Mouse (Mus musculus) neural tube, embryonic 13.5 days (tissue): ENCODE results near the gene D630045J12Rik. TPM values are rescaled to one million over a fixed set of nuclear protein-coding genes. Genes with fewer than 3 reads are reported as not detected.

Experiments used
- ATAC-seq: fragments of 200-750 bp; cut with Nextera tagmentation; 2 replicates; pipeline ENCODE4 v1.8.0; 2017; ENCODE audit warnings: low read depth, mild to moderate bottlenecking, moderate TSS enrichment, moderate library complexity
- H3K27ac ChIP-seq: fragments of 300-500 bp; sonication (generic); replicated peaks from 2 replicates; pipeline ENCODE4 v1.5.1; 2015; ENCODE audit warnings: moderate library complexity, mild to moderate bottlenecking, inconsistent platforms
- H3K27me3 ChIP-seq: fragments of 300-500 bp; sonication (generic); 2 replicates; pipeline ENCODE4 v1.6.1; 2015; ENCODE audit warnings: mild to moderate bottlenecking, inconsistent platforms
- H3K36me3 ChIP-seq: fragments of 300-500 bp; sonication (generic); 2 replicates; pipeline ENCODE4 v1.6.1; 2015; ENCODE audit warnings: mild to moderate bottlenecking, inconsistent platforms
- H3K4me1 ChIP-seq: fragments of 300-500 bp; sonication (generic); replicated peaks from 2 replicates; pipeline ENCODE4 v1.6.1; 2015; ENCODE audit warnings: inconsistent platforms
- H3K4me2 ChIP-seq: fragments of 300-500 bp; sonication (generic); 2 replicates; pipeline ENCODE4 v1.6.1; 2015; ENCODE audit warnings: inconsistent platforms, mild to moderate bottlenecking, moderate library complexity
- H3K4me3 ChIP-seq: fragments of 300-500 bp; sonication (generic); 2 replicates; pipeline ENCODE4 v1.5.1; 2015; ENCODE audit warnings: mild to moderate bottlenecking, inconsistent platforms
- H3K9ac ChIP-seq: fragments of 300-500 bp; sonication (generic); 2 replicates; pipeline ENCODE4 v1.6.1; 2015; ENCODE audit warnings: moderate library complexity, mild to moderate bottlenecking, inconsistent platforms
- H3K9me3 ChIP-seq: fragments of 300-500 bp; sonication (generic); 2 replicates; pipeline ENCODE4 v1.6.1; 2016; ENCODE audit warnings: inconsistent platforms
- WGBS: fragments of 180-500 bp; shearing (Covaris S2); methylation state at CpG from one replicate; pipeline ENCODE4 v1.1.7; 2015; 5-methylcytosine and 5-hydroxymethylcytosine counted together
- polyA plus RNA-seq: library from polyadenylated mRNA; unstranded; fragments of >200 nt; fragmentation: Nextera tagmentation; extraction: Ambion mirVana; gene quantifications from 2 replicates; pipeline ENCODE4 v1.2.1, GENCODE M21; 2015

Gene D630045J12Rik
- 14.6 and 15.4 TPM in 2 replicates for polyA plus RNA-seq

DNA sequence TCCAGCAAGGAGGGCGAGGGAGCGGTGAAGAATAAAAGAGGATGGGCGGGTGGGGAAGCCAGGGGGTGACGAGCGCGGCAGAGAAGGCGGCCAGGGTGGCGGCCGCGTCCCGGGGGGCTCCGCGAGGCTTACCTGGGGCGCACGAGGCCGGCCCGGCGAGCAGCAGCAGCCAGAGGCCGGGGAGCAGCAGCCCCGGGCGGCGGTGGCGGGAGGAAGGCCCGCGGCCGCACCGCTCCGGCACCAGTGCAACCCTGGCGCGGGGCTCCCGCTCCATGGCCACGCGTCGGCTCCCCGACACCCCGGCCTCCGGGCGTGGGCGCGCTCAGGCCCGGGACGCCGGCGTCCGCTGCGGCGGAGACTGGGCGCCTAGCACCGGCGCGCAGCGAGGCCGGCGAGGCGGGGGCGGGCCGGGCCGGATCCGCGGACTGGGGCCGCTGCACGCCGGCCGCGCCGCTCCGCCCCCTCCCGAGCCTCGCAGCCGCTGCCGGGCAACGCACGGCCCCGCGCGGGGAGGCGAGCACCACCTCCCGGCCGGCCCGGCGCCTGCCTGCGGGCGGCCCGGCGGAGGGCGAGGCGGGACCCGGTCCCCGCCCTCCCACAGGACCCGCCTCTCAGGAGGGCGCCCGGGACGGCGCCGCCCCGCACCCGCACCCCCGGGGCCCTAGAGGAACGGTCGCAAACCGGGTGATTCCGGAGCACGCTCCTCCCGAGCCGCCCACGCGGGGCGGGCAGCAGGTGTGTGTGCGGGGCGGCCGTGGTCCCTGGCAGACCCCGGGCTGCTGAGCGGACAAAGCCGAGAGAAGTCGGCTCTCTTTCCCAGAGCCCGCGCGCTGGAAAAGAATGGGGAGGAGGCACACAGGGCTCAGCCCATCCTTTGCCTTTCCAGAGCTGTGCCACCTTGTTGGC, at the start of gene D630045J12Rik:
Gene D630045J12Rik (minus strand): TSS at position 274 of the 906 bp plus-strand sequence.
- H3K4me3 ChIP-seq, result peak within 1 kb of the TSS; percentile 90
- H3K9ac ChIP-seq, result peak within 1 kb of the TSS; percentile 99
- H3K36me3 ChIP-seq, result no peaks in the 10 kb centered on the region
- under 1% methylated on average over 88 of the region's 118 CpGs for WGBS
- H3K4me1 ChIP-seq, result peaks cover 45% of the 10 kb centered on the region
- peak within 1 kb of the TSS; percentile 98 for H3K27ac ChIP-seq
- peak within 1 kb of the TSS; percentile 73 for H3K4me2 ChIP-seq
- ATAC-seq, result peak; percentile 91
- no peaks in the 10 kb centered on the region for H3K27me3 ChIP-seq
- no peaks in the 10 kb centered on the region for H3K9me3 ChIP-seq

DNA sequence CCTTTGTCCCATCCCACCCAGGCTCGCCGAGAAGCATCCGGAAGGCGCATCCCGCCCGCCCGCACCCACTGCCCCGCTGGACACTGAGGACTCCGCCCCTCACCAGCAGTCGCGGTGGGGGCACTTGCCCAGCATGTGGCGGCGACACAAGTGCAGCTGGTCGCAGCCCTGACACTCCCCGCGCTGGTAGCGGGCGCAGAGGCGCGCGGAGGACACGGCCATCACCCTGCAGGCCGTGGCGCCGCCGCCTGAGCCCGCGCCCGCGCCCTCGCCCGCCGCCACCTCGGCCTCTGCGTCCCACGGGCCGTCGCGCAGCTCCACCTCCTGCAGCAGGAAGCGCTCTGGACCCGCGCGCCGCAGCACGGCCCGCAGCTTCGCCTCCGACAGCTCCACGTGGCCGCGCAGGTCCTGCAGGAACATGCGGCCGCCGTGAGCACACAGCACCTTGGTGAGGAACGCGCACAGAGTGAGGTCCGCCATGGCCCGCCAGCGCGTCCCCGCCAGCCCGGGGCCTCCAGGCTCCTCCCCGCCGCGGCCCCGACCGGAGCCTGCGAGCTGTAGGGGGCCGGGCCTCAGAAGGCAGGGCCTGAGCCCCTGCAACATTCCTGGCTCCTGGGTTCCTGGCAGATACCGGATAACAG, 45.1 kb upstream of the D630045J12Rik start, which contains the start of gene Zc3hav1l:
Gene Zc3hav1l (minus strand): TSS at position 499 of the 641 bp plus-strand sequence.
- WGBS, result 1% methylated on average over 56 of the region's 70 CpGs
- Histone ChIP-seq H3K4me2 (peak within 1 kb of the TSS; percentile 70), H3K27ac (peak within 1 kb of the TSS; percentile 97), H3K9me3 (no peaks in the 10 kb centered on the region), H3K4me3 (peak within 1 kb of the TSS; percentile 79), H3K9ac (peak within 1 kb of the TSS; percentile 97), H3K36me3 (peaks cover 19% of the 10 kb centered on the region), H3K27me3 (no peaks in the 10 kb centered on the region), H3K4me1 (peaks cover 13% of the 10 kb centered on the region)
- peak; percentile 96 for ATAC-seq

DNA sequence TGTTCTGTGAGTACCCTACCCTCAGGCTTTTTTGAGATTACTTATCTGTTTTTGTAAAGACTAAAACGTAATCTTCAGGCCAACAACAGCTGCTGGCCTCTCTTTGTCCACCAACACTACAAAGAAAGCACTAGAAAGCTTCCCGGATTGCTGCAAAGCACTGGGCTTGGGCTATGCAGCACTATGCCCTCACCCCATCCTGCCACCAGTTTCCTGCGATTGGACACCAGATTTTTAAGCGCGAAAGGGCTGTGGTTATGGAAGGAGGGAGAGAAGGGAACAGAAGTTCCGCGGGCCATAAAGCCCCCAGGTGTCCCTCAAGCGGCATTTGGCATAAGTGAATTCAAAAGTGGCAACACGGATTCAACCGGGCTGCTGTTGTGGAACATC, 44.4 kb upstream of the D630045J12Rik start:
- Histone ChIP-seq H3K27ac (peak overlapping the region; percentile 97), H3K36me3 (peaks cover 22% of the 10 kb centered on the region), H3K9ac (peak overlapping the region; percentile 97), H3K4me3 (peak overlapping the region; percentile 79), H3K4me1 (peaks cover 13% of the 10 kb centered on the region), H3K27me3 (no peaks in the 10 kb centered on the region), H3K4me2 (peak overlapping the region; percentile 70), H3K9me3 (no peaks in the 10 kb centered on the region)
- under 1% methylated on average over 10 of the region's 10 CpGs for WGBS
- peak; percentile 53 for ATAC-seq

DNA sequence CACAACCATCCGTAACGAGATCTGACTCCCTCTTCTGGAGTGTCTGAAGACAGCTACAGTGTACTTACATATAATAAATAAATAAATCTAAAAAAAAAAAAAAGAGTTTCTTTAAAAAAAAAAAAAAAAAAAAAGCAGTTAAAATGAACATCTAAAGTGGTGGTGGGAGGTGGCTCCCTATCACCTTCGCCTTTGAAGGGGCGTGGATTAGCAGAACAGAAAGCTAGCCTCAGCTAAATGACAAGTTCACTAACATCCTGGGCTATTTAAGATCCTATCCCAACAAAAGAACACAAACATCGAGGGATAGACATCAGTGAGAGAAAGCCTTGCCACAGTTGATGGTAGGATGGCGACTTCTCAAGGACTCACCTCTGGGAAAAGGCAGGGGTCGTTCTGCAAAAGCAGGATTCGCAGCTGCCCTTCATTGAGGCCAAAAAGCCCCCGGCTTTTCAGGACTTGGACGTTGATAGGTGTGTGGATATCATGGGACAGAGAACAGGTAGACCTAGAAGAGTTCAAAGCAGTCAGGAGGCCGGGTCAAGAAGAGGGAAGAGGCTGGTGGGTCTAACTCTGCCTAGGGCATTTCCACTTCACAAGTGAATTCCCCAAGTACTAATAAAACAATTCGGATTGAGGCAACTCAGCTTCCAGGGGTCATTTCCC, 43.9 kb upstream of the D630045J12Rik start:
- peaks cover 26% of the 10 kb centered on the region for H3K36me3 ChIP-seq
- H3K27ac ChIP-seq, result peak overlapping the region; percentile 97
- no peaks in the 10 kb centered on the region for H3K27me3 ChIP-seq
- peak overlapping the region; percentile 79 for H3K4me3 ChIP-seq
- no peak for ATAC-seq
- no peaks in the 10 kb centered on the region for H3K9me3 ChIP-seq
- H3K4me1 ChIP-seq, result peaks cover 13% of the 10 kb centered on the region
- H3K9ac ChIP-seq, result peak overlapping the region; percentile 97
- H3K4me2 ChIP-seq, result peak overlapping the region; percentile 70
- 40% methylated on average over 12 of the region's 12 CpGs for WGBS

DNA sequence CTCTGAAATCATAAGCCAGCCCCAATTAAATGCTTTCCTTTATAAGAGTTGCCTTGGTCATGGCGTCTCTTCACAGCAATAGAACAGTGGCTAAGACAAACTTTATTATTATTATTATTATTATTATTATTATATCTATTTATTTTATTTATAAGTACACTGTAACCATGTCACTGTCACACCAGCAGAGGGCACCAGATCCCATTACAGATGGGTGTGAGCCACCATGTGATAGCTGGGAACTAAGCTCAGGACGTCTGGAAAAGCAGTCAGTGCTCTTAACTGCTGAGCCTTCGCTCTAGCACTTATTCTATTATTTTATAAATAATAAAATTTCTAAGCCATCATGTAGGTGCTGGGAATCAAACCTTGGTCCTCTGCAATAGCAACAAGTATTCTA, 39.9 kb upstream of the D630045J12Rik start:
- no peaks in the 10 kb centered on the region for H3K9me3 ChIP-seq
- no peak overlapping the region for H3K4me3 ChIP-seq
- no peak overlapping the region for H3K4me2 ChIP-seq
- ATAC-seq, result no peak
- WGBS, result 70% methylated on average over 3 of the region's 3 CpGs
- H3K4me1 ChIP-seq, result peaks cover 9% of the 10 kb centered on the region
- H3K27ac ChIP-seq, result no peak overlapping the region
- peaks cover 56% of the 10 kb centered on the region for H3K36me3 ChIP-seq
- no peak overlapping the region for H3K9ac ChIP-seq
- H3K27me3 ChIP-seq, result no peaks in the 10 kb centered on the region

DNA sequence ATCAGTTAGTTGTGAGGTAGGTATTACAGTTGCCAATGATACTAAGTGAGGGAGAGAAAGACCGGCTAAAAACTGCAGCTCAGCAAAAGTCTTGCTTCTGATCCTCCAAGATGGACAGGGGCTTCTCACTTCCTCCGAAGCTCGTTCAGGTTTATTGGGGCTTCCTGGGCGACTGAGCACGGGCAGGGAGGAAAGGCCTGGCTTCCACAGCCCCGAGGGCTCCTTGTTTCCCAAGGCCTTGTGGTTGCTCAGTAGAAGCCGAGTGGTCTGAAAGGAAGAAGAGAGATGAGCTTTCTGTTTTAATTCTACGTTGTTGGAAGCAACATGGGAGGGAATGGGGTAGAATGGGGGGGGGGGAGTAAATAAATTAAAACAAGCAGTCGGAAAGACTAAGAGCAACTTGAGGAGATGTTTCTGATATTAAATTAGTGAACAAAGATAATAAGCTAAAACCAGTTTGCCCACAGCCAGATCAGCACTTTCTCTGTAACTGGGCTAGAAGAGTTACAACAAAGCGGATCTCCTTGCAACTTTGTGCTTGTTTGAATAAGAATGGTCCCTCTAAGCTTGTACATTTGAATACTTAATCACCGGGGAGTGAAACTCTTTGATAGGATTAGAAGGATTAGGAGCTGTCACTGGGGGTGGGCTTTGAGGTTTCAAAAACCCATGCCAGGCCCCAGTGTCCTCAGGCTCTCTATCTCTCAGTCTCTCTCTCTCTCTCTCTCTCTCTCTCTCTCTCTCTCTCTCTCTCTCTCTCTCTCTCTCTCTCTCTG, 39.2 kb upstream of the D630045J12Rik start:
- H3K9me3 ChIP-seq, result no peaks in the 10 kb centered on the region
- WGBS, result 58% methylated on average over 11 of the region's 11 CpGs
- ATAC-seq, result no peak
- H3K4me2 ChIP-seq, result no peak overlapping the region
- H3K36me3 ChIP-seq, result peaks cover 56% of the 10 kb centered on the region
- no peak overlapping the region for H3K9ac ChIP-seq
- no peak overlapping the region for H3K27ac ChIP-seq
- peaks cover 5% of the 10 kb centered on the region for H3K4me1 ChIP-seq
- no peaks in the 10 kb centered on the region for H3K27me3 ChIP-seq
- no peak overlapping the region for H3K4me3 ChIP-seq

DNA sequence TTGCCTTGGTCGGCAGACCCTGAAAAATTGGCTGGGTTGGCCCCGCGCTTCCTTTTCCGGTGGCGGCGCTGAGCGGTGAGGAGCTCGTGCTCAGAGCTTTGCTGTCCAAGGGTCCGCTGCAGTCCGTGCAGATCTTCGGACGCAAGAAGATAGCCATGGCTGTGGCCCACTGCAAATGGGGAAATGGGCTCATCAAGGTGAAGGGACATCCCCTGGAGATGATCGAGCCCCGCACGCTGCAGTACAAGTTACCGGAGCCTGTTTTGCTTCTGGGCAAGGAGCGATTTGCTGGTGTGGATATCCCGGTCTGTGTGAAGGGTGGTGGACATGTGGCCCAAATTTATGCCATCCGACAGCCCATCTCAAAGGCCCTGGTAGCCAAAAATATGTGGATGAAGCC, 30.6 kb upstream of the D630045J12Rik start:
- H3K9me3 ChIP-seq, result peaks cover 11% of the 10 kb centered on the region
- no peak overlapping the region for H3K9ac ChIP-seq
- no peak overlapping the region for H3K4me2 ChIP-seq
- no peak for ATAC-seq
- no peaks in the 10 kb centered on the region for H3K4me1 ChIP-seq
- 98% methylated on average over 19 of the region's 19 CpGs for WGBS
- no peaks in the 10 kb centered on the region for H3K27me3 ChIP-seq
- H3K27ac ChIP-seq, result no peak overlapping the region
- H3K4me3 ChIP-seq, result no peak overlapping the region
- H3K36me3 ChIP-seq, result peaks cover 44% of the 10 kb centered on the region

DNA sequence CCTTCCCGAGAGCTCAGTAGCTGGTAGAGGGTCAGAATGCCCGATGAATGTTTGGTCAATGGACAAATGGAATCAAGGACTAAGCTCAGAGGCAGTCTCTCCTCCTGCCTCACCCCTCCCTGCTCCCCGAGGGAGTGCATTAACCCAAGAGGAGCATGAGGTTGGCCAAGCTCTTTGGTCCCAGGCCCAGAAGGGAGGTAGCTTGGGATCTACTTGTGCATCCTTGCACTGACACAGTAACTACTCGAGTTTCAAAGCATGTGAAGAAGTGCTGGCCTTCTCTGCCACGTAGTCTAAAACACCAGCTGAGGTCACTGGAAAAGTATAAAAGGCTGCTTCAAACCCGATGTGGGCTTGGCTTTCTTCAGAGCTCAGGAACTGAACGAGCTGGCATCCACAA, 10.7 kb upstream of the D630045J12Rik start:
- H3K36me3 ChIP-seq, result no peaks in the 10 kb centered on the region
- H3K27me3 ChIP-seq, result no peaks in the 10 kb centered on the region
- ATAC-seq, result no peak
- no peak overlapping the region for H3K4me3 ChIP-seq
- no peak overlapping the region for H3K9ac ChIP-seq
- WGBS, result 77% methylated on average over 7 of the region's 7 CpGs
- H3K4me2 ChIP-seq, result no peak overlapping the region
- no peaks in the 10 kb centered on the region for H3K9me3 ChIP-seq
- no peak overlapping the region for H3K27ac ChIP-seq
- H3K4me1 ChIP-seq, result no peaks in the 10 kb centered on the region

DNA sequence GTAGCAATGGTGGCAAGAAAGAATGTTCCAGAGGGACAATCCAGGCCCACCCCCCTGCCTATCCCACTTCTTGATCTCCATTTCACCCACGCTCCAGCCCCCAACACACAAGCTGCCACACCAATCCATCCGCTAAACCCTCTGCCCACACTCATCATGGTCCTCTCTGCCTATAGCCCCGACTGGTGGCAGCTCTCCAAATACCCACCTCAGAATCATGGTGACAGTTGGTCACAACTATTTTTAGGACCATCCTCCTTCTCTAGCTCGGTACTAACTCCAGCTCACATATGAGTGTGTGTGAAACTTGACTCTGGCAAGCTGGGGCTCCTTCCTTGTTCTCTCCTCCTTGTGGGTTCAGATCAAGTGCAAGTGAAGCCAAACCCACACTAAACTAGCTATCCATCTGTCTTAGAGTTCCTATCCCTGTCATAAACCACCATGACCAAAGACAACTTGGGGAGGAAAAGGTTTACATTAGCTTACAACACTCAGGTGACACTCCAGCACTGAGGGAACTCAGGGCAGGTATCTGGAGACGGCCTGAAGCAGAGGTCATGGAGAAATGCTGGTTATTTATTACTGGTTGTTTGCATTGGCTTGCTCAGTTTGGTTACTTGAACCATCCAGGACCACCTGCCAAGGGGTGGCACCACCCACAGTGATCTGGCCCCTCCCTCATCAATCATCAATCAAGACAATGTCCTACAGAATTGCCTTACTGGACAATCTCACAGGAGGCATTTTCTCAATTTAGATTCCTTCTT, 9.8 kb upstream of the D630045J12Rik start:
- Histone ChIP-seq H3K4me3 (no peak overlapping the region), H3K9ac (no peak overlapping the region), H3K27me3 (no peaks in the 10 kb centered on the region), H3K9me3 (no peaks in the 10 kb centered on the region), H3K4me1 (no peaks in the 10 kb centered on the region), H3K27ac (no peak overlapping the region), H3K36me3 (no peaks in the 10 kb centered on the region), H3K4me2 (no peak overlapping the region)
- 71% methylated on average over 5 of the region's 5 CpGs for WGBS
- no peak for ATAC-seq

DNA sequence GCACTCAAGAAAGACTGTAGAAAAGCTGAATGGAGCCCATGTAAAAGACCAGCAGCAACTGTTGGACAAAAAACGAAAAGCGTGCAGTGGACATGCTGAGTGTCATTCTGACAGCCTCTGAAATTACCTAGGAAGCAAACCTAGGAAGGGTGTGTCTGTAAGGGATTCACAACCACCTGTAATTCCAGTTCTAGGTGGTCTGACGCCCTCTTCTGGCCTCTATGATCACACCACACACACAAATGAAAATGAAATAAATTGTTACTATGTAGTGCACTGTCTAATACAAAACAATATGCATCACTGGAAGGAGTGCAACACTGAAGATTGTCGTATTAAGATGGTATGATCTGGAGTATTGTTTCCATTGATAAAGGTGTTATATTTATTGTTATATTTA, 8.1 kb upstream of the D630045J12Rik start:
- ATAC-seq, result no peak
- Histone ChIP-seq H3K9ac (no peak overlapping the region), H3K4me1 (no peaks in the 10 kb centered on the region), H3K4me3 (no peak overlapping the region), H3K27ac (no peak overlapping the region), H3K9me3 (no peaks in the 10 kb centered on the region), H3K4me2 (no peak overlapping the region), H3K27me3 (no peaks in the 10 kb centered on the region), H3K36me3 (no peaks in the 10 kb centered on the region)
- WGBS, result 71% methylated on average over 4 of the region's 4 CpGs

DNA sequence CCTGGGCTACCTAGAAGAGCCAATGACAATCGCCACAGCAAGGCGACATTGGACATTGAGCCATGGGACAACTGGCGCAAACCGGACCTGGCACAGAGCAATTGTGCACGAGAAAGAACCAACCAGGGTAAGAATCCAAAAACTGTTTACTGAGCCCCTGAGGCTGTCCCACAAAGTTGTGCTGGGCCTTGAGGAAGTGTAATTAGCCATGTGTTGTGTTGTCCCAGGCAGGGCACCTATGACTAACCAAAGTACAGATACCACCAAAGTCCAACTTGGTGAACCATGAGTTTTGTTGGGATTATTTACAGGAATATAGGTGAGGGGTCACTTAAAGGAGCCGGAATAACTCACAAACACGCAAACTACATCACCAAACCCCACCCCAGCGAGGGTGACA, 3.7 kb upstream of the D630045J12Rik start:
- no peak overlapping the region for H3K27ac ChIP-seq
- no peaks in the 10 kb centered on the region for H3K36me3 ChIP-seq
- H3K9ac ChIP-seq, result no peak overlapping the region
- H3K4me1 ChIP-seq, result peaks cover 11% of the 10 kb centered on the region
- H3K9me3 ChIP-seq, result no peaks in the 10 kb centered on the region
- H3K4me2 ChIP-seq, result no peak overlapping the region
- no peaks in the 10 kb centered on the region for H3K27me3 ChIP-seq
- ATAC-seq, result no peak
- no peak overlapping the region for H3K4me3 ChIP-seq
- WGBS, result 94% methylated on average over 8 of the region's 8 CpGs
